Mouse (Mus musculus) thymus, postnatal 36 days (tissue): ENCODE results near the gene Hist2h3c1.

Source experiments
- DNase-seq, 2 experiments: peaks; one replicate each; pipeline ENCODE4 v3.0.0; 2022; ENCODE audit warnings: mixed read lengths in 2 of 2

Gene Hist2h3c1

GRCm38 (mm10) chr3:96235836-96236235 lies 10.6 kb upstream of the Hist2h3c1 start:
- no peak for DNase-seq

- no peak for DNase-seq
Observed at GRCm38 (mm10) chr3:96236834-96237334, 9.6 kb upstream of the Hist2h3c1 start.

- no peak for DNase-seq
Observed at GRCm38 (mm10) chr3:96237335-96237903, 9.1 kb upstream of the Hist2h3c1 start.

GRCm38 (mm10) chr3:96237904-96238511 lies 8.5 kb upstream of the Hist2h3c1 start:
- no peak for DNase-seq

GRCm38 (mm10) chr3:96238954-96239793 lies 7.3 kb upstream of the Hist2h3c1 start, which contains the start of gene Hist2h3c2:
Gene Hist2h3c2 (minus strand): TSS chr3:96239127.
- DNase-seq: peak; percentile 33 to 64

GRCm38 (mm10) chr3:96239949-96240798 lies 6.3 kb upstream of the Hist2h3c1 start, which contains the start of gene Hist2h2aa2:
Gene Hist2h2aa2 (minus strand): TSS chr3:96240276.
- DNase-seq: peak; percentile 94 to 95

- no peak for DNase-seq
Observed at GRCm38 (mm10) chr3:96240799-96241197, 5.7 kb upstream of the Hist2h3c1 start.

- peak; percentile 19 to 28 for DNase-seq
Observed at GRCm38 (mm10) chr3:96243921-96244572, 2.4 kb upstream of the Hist2h3c1 start.

GRCm38 (mm10) chr3:96245003-96245886 lies 1.2 kb upstream of the Hist2h3c1 start, which contains the start of gene Hist2h2aa1:
Gene Hist2h2aa1 (plus strand): TSS chr3:96245497.
- peak; percentile 87 to 88 for DNase-seq

- DNase-seq: peak in 1 of 2 experiments; percentile 20
Observed at GRCm38 (mm10) chr3:96246018-96246417, 467 bp upstream of the Hist2h3c1 start.

GRCm38 (mm10) chr3:96247356-96248140 lies 1.1 kb downstream of the Hist2h3c1 start:
- no peak for DNase-seq

- DNase-seq: no peak
Observed at GRCm38 (mm10) chr3:96248141-96249033, 1.9 kb downstream of the Hist2h3c1 start.

- DNase-seq: peak in 1 of 2 experiments; percentile 45
Observed at GRCm38 (mm10) chr3:96249034-96249345, 2.5 kb downstream of the Hist2h3c1 start.

- no peak for DNase-seq
Observed at GRCm38 (mm10) chr3:96250890-96251289, 4.4 kb downstream of the Hist2h3c1 start.

GRCm38 (mm10) chr3:96251787-96252186 lies 5.3 kb downstream of the Hist2h3c1 start:
- DNase-seq: no peak

- DNase-seq: no peak
Observed at GRCm38 (mm10) chr3:96254683-96255355, 8.3 kb downstream of the Hist2h3c1 start.

- DNase-seq: no peak
Observed at GRCm38 (mm10) chr3:96255926-96256593, 9.6 kb downstream of the Hist2h3c1 start.

- DNase-seq: no peak
Observed at GRCm38 (mm10) chr3:96257190-96257589, 10.7 kb downstream of the Hist2h3c1 start.
